Mouse (Mus musculus): ENCODE data around the gene Olfm1.

DNA sequence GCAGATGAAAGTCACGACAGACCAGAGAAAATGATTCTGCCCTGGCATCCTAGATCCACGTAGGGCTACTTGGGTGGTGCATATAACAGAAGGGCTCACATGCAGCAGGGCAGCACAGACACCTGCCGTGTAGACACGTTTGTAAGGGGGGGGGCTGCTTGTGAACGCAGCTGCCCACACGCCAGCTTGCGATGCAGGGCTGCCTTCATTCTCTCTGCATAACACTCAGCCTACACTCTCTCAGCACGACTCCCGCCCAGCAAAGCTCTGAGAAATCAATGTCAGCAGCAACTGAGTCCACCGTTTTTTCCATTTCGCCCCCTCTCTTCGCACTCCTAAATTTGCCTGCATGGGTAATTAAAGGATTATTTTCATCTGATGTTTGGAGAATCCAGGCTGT is 23.5 kb upstream of the Olfm1 start:
- TF ChIP-seq CTCF (IDR thresholded peaks at IDR 0.05; ENCODE audit: low read depth) (no peak), EP300 (optimal IDR thresholded peaks at IDR 0.05) (no peak)

Measured in stomach, postnatal 0 days (tissue).